Mouse (Mus musculus): Measurements from ENCODE around the gene Trim2.

The Trim2 gene

DNA sequence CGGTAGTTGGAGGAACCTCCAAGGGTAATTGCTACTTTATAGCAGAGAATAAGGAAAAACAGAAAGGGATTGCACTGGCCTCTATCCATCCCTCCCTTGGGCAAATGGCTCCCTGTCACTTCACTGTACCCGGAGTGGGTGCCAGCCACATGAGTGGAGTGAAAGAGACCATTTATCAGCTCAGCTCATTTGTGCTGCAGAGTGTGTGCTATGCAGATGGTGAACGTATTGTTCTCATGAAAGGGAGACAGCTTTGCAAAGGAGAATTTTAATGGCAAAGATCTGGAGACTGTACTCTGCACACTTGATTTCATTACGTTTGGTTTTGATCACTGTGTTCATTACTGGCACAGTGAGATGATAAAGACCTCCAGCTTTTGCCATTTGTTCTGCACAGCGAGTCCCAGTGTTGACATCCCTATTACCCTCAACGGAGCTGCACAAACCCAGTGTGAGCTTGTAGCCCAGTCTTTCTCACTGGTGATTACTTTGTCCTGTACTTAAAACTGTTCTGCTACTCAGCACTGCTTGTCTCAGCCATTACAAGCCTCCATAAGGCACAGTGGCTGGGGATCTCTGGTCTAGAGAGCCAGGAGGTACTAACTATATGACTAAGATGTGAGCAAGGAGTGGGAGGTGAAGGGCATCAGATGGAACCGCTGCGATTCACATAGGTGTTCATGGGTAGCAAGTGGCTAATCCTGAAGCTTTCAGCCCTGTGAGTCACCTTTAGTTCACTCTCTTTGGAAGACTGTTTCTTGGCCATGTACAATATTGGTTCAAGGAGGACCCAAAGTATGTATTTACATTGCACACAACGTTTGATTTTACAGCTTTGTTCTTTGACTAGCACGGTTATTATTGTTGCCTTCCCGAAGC lies 53.7 kb downstream of the Trim2 start:
- DNase-seq, result no peak

DNA sequence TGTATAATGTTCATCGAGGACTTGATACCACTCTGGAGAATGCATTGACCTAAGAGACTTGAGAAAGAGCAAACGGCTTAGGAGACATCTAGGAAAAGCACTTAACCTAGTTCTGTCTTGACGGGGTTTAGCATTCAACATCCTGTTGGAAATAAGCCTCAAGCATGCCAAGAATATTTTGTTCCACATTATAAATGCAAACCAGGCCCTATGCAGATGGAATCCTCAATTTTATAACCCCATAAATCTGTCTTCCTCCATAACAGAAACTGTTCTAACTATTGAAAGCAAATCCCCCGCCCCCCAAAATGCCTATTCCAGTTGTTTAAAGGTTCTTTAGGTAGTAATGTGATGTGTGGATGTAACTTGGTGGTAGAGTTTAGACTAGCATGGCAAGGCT lies 55.0 kb downstream of the Trim2 start:
- DNase-seq, result no peak

DNA sequence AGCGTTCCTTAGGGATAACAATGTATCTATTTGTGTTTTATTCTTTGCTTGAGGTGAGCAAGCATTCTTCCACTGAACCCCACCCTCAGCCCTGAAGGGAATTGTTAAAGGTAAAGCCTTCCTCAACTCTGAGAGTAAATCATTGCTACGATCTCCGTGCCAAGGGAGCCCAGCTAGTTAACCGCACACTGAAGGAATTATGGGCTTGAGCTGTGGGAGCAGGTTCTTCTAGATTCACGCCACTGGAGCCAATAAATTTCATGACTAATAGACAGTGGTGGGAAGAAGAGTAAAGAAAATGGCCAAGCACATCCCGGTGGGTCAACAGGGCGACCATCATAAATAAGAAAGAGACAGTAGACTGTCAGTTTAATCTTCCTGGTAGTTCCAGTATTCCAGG lies 56.4 kb downstream of the Trim2 start:
- DNase-seq, result no peak

DNA sequence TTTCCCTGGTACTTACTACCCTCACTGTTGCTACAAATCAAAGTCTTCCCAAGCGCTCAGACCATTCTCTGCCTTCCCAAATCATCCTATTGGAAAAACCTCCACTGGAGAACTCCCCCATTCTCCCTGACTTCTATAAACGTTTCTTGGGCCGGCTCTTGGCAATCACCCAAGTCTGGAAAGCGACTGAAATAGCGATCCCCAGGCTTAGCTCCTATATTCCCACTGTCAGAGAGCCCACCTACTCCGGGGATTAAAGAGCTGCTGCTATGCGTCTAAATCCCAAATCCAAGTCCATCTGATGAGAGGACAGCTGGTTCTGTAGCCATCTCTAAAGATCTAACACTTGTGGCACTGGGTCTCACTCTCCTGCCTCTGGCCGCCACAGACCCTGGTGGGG lies 58.9 kb downstream of the Trim2 start:
- DNase-seq, result no peak

DNA sequence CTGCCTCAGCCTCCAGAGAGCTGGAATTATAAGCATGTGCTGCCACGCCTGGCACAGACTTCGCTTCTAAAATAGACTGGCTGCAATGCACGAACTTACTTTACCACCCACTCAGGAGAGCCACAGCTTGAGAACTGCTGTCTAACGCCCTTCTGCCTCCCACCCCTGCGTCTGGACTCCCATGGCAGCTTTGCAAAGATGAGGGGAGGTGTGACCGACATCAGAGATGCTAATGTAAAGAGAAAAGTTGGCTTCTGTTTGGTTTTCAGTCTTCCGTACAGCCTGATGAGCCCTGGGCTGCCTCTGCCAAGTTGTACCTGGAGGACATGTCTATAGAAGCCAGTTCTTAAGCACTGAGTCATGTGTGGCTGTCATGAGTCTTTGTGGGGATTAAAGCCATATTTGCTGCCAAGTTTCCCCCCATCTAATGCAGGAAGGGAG lies 60.2 kb downstream of the Trim2 start:
- DNase-seq, result no peak

DNA sequence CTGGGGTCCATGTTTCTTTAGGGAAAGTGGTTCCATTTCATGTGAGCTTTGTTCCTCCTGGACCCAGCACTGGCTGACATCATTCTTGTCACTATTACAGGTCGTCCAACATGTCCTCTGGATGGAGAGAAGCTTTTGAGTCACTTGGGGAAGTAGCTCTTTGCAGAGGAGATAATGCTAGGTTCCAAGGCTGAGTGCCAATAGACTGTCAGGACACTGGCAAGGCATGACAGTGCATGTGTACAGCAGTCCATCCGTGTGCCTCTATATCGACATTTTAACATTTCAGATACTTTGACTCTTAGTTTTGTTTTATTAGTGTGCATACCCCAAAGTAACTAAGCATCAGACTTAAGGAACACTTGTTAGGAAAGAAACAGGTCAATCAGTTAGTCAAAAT lies 63.6 kb downstream of the Trim2 start:
- DNase-seq, result no peak

DNA sequence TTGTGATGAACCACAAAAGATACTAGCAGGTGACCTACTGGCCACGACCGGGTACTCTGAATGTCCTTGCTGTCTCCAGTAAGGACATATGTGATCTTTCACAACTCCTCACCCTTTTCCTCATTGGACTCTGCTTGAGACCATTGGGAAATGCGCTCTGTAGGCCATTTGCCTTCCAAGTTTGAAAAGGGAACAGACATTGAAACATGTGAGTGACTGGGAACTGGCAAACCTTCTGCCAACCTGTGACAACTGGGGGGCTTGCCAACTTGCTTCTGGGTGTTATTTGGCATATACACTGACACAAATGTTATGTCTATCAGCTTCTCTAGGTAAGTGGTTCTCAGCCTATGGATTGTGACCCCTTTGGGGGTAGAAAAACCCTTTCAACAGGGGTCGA lies 64.2 kb downstream of the Trim2 start:
- DNase-seq, result no peak

DNA sequence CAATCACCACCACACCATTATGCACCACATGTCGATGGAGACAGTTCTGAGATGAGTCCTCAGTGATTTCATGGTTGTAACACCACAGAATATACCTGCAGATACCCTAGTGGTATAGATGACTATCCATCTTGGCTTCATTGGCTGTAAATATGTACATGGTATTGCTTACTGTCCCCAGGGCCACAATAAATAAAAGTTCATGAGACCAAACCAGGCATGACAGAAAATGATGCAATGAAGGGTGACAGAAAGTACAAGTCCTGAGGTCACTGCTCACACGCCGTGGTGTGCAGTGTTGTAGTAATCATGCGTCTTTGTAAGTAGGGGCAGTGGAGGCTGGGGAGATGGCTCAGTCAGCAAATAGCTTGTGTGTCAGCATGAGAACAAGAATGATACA lies 65.6 kb downstream of the Trim2 start:
- no peak for DNase-seq

DNA sequence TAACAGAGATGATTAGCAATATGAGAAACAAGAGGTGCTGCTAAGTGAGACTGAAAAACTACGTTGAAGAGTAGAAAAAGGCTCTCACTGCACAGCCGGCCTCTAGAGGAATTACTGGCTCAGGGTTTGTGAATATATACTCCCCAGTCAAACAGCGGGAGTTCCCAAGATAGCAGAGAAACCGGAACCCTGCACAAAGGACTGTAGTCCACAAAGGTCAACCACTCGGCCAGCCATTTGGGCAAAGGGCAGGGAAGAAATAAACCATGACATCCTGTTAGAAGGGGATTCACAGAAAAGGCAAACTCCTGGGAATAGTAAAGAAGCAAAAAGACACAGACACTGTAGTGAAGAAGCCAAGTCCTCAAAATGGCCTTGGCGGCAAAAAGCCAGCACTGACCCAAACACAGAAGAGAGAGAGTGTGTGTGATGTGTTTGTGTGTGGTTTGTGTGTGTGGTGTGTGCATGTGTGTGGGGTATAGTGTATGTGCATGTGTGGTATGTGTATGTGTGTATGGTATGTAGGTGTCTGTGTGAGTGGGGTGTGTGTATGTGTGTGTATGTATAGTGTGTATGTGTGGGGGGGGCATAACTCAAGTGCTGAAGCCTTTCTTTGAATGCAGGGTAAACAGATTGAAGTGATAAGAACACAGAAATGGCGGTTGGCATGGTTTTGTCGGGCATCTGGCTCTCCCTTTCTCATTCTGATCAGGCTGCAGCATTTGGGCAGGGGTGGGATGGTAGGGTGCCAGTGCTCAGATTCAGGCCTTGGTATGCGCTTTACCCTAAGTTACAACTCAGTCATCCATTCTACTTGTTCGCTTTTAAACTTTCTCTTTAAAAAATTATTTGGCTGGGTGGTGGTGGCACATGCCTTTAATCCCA lies 71.0 kb downstream of the Trim2 start:
- no peak for DNase-seq

DNA sequence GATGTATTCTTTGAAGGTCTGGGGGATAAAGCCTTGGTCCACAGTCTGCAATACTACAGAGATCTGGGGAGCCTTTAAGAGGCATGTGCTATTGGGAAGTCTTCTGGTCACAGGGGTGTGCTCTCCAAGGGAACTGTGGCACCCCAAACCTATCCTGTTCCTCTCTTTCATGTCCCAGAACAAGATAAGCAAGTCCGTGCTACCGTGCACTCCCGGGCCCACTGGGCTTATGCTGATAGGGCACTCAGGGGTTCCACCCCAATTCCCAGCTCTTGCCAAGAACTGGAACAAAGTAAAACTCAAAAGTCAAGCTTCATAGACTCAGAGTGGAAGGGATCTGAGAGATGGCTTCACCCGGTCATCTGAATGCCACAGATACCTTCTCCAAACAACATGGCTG lies 72.1 kb downstream of the Trim2 start:
- no peak for DNase-seq

DNA sequence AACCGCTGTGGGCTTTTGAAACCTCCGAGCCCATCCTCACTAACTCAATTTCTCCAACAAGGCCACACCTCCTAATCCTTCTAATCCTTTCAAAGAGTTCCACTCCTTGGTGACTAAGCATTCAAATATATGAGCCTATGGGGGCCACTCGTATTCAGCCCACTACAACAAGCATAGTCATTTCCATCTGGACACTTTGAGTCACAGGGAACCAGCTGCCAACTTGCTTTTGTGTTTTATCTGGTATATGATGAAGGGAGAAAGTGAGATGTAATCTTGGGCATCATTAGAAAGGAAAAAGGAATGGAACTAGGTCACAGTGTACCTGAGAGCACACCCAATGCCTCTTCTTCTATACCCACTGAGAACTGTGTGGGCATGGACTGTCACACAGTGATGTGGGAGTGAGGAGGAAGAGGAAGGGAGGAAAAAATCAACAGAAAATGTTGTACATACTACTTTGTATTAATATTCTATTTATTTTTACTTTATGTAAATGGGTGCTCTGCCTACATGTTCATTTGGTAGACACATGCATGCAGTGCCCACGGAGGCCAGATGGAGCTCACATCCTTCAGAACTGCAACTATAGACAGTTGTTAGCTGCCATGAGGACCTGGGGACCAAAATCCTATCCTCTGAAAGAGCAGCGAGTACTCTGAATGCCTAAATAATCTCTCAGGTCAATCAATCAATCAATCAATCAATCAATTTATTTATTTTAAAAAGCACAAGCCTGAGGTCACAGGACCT lies 72.8 kb downstream of the Trim2 start:
- DNase-seq, result no peak

DNA sequence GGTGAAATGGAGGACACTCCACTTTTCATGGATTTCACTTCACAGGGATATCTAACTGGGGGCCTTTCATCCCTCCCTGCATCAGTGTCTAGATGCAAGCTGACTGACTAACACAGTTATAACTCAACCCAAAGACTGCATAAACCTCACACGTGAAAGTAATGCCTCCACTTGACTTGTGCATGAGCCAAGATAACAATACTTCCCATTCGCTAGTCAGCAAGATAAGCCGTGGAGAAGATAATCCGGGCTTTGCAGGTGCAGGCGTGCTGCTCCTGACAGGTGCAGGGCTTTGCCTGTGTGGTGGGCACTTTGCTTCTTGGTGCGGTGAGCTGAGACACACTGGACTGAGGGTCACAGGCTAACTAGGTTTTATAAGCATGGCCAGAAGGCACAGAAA lies 74.4 kb downstream of the Trim2 start:
- no peak for DNase-seq

DNA sequence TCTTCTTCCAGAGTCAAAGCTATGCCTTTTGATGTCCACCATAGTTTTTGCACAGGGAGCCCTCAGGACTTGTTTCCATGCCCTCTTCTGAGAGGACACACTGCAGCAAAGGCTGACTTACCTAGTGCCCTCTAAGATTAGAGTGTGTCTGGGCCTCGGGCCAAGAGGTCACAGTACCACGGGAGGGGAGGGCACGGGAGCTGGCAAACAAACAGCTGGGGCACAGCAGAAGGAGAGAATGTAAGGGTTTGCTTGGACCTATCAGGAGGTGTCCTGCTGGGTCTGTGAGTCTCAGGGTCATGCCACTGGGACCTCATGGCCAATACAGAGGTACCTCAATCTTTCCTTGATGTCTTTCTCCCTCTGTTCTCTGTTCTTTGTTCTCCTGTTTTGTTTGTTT lies 75.7 kb downstream of the Trim2 start:
- DNase-seq, result no peak

DNA sequence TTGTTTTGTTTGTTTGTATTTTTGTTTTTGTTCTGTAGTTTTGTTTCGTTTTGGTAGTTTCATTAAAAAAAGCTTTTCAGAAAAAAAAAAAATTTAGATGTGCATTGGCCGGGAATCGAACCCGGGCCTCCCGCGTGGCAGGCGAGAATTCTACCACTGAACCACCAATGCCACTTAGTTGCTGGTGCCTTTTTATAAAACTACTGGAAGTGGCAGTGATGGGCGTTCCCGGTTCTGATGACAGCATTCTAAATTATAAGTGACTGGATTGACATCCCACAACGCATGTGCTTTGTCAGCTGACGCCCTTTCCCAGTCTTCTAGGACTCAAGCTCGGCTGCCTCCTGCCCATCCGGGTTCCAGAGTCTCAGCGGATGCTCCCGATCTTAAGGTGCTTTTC lies 77.8 kb downstream of the Trim2 start:
- peak; percentile 45 for DNase-seq

DNA sequence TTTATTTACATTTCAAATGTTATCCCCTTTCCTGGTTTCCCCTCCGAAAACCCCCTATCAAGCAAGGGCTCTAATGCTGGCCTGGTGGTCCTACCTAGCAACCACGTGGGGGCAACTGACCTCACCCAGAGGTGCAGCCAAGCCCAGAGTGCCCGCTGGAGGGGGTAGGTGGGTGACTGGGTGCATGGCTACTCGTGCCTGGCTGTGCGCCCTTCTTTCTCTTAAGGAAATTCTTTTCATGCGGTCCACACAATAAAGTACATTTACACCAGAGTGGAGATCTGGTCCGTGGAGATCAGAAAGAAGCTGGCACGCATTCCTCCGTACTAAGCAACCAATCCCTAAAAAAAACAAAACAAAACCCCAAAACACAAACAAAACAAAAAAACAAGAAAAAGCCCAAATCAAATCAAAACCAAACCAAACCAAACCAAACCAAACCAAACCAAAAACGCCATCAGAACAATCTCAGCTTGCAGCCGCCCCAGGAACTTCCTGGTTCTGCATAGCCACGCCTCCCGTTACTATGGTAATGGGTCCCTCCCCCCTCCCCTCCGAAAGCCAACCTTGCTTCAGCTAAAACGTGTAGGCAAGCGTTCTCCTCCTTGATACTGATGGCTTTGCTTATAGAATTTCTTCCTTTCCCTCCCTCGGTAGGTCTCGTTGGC lies 78.3 kb downstream of the Trim2 start:
- DNase-seq, result peak; percentile 38

DNA sequence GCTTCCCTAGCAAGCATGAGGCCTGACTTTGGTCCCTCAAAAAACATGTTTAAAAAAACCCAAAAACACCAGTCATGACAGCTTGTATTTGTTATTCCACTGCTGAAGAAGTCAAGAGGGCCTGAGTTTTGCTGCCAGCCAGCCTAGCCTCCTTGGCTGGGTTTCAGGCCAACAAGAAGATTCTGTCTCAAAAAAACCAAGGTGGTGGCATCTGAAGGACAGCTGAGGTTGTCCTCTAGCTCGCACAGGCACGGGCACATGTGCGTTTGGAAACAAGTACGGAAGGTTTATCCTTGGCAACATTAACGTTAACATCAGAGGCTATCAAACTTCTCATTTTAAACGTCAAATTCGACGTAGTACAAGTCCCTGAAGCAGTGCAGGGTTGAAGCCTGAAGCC lies 79.0 kb downstream of the Trim2 start:
- DNase-seq, result no peak

DNA sequence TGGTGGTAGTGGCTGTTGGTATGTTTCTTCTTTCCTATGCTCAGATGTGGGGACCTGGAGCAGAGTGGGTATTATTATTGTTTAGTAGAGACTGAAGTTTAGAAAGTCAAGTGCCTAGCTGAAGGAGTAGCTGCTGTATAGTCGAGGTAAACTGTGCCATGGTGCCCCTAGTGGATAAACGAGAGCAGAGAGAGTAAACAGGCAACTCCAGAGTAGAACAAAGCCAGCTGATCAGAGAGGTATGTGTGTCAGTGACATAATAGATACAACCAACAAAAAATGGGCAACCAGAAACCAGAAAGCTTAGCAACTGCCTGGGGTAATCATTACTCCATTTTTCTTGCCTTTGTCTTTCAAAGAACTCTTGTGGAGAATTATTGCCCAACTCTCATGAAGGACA lies 81.7 kb downstream of the Trim2 start:
- no peak for DNase-seq

DNA sequence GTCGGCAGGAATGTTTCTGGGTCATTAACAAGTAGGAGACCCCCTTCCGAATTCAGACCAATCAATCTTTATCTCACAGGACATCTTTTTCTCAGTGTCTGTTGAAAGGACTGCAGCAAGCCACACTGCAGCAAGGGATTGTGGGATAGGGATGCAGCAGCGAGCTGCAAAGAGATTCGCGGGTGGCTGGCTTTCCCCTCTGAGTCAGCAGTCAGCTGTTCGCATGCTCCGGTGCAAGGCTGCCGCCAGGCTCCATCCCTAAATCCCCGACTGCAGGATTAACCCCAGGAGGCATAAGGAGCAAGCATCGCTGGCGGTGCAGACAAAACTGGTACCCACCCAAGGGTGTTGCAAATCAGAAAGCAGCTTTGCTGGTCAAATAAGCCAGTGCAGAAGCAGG lies 85.9 kb downstream of the Trim2 start:
- peak; percentile 75 for DNase-seq

DNA sequence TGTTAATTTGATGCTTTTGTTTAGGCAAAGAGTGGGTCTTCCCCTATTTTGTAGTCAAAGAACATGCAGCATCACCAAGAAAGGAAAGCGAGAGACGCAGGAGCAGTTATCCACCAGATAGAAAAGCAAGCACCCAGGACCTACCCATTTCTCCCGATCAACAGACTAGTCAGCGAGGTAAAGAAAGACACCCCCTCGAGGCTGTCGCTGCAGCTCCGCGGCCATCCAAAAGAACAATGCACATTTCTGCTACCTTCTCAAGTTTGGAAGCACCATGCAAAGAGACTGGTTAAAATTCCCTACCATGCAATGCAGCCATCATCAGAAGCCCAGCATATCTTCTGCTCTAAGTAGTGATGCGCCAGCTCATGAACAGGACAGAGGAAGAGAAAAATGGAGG lies 86.4 kb downstream of the Trim2 start:
- no peak for DNase-seq

DNA sequence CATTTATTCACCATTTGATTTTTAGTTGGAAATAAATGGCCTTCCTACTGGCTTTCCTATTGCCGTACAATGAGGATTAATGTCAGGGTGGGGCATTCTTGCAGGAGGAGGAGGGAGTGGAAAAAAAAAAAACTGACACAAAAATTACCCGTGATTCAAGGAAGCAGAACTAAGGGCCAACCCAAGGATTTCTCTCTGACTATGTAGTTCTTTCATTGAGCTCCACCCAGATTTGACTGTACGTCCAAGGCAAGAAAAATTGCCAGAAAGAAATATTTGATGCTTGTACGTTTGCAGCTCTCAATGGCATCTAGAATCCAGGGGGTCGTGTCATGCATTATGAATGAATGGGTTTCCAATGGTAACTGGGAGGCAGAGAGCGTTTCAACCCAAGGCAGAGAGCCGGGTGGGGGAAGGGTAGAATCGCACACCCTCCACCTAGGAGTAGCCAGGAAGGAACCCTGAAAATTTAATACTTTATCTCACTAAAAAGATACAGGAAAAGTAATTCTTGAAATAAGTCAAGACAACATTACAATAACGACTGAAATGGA lies 86.9 kb downstream of the Trim2 start:
- no peak for DNase-seq

DNA sequence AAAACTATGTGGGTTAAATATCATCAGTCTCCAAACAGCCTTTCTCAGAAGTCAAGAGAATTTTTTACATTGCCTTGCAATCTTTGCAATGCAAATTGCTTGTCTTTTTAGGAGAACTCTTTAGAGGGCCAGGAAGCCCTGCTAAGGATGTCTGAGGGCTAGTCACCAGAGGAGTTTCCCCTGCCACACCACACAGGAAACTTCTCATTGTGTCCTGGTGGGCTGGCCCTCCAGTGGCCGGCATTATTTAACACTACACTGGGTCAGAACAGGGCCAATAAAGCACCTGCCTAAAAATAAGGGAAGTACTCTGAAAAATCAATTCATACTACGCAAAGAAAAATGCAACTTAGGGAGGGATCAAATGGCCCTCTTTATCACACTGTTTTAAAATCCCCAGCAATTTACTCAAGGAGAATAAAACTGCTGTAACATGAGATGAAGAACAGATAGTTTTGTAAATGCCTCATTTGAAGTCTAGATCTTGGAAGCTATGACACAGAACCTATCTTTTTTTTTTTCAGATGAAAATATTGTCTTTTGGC lies 87.4 kb downstream of the Trim2 start:
- no peak for DNase-seq

DNA sequence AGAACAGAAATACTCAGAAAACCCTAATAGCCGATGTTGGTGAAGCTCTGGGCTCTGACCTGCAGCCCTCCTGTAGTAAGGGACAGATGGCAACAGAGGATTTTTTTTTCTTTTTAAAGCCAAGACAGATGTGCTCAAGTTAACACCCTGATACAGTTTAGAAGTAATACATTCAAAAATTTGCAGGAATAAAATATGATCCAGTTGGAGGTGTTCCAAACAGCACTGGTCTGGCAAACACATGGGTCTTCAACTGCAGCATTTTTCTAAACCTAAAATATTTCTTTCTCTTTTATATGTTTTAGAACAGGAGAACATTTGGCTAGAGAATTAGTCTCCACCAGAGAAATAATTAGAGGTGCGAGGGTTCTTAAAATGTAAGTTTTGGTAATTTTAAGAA lies 88.2 kb downstream of the Trim2 start:
- no peak for DNase-seq

Measured in cerebellum, adult 11 months (tissue).